Mouse (Mus musculus) myocyte (in vitro differentiated cells): ENCODE measurements at regions not wholly inside any gene's neighbourhood (a gene's known extent, or its start where the extent isn't known, plus 50 kb on each side); places are given as distances from the start of the nearest gene placed in this dataset.

Experiments used
- H3K27me3 ChIP-seq: one replicate; pipeline ENCODE4 v1.6.1; 2011; ENCODE audit not compliant: control insufficient read depth, insufficient read depth, insufficient read length
- H3K36me3 ChIP-seq: one replicate; pipeline ENCODE4 v1.6.1; 2011; ENCODE audit not compliant: control insufficient read depth, insufficient read depth
- H3K4me2 ChIP-seq: one replicate; pipeline ENCODE4 v1.6.1; 2011; ENCODE audit warnings: low read depth, control low read depth
- H3K4me3 ChIP-seq: one replicate; pipeline ENCODE4 v1.5.1; 2011; ENCODE audit warnings: mild to moderate bottlenecking, control low read depth, moderate library complexity
- H3K79me2 ChIP-seq: one replicate; pipeline ENCODE4 v1.6.1; 2011; ENCODE audit not compliant: control insufficient read depth, insufficient read depth
- H3ac ChIP-seq: one replicate; pipeline ENCODE4 v1.6.1; 2011; ENCODE audit not compliant: control insufficient read depth, insufficient read length
- CEBPB ChIP-seq: IDR thresholded peaks from 2 replicates; pipeline ENCODE4 v1.6.1; 2011; ENCODE audit warnings: mild to moderate bottlenecking, moderate library complexity; ENCODE audit not compliant: poor library complexity, insufficient read depth, severe bottlenecking
- E2F4 ChIP-seq: IDR thresholded peaks from one replicate; pipeline ENCODE4 v1.6.1; 2011; ENCODE audit warnings: mild to moderate bottlenecking, control low read depth, moderate library complexity; ENCODE audit not compliant: insufficient read depth
- MAX ChIP-seq: IDR thresholded peaks from one replicate; pipeline ENCODE4 v1.6.1; 2011; ENCODE audit warnings: low read depth, mild to moderate bottlenecking, control low read depth
- MYOD1 ChIP-seq, 3 experiments: IDR thresholded peaks; one replicate each; pipeline ENCODE4 v1.6.1; 2011; ENCODE audit warnings: control low read depth in 2 of 3, low read depth in 2 of 3, mild to moderate bottlenecking in 2 of 3, moderate library complexity in 1 of 3; ENCODE audit not compliant: insufficient read length in 2 of 3, control insufficient read depth in 1 of 3
- MYOG ChIP-seq, 3 experiments: IDR thresholded peaks; one replicate each; pipeline ENCODE4 v1.6.1; 2011; ENCODE audit warnings: control low read depth in 2 of 3, low read depth in 2 of 3, mild to moderate bottlenecking in 2 of 3; ENCODE audit not compliant: insufficient read length in 2 of 3, control insufficient read depth in 1 of 3, insufficient read depth in 1 of 3
- POLR2A ChIP-seq: IDR thresholded peaks from one replicate; pipeline ENCODE4 v1.6.1; 2011; ENCODE audit warnings: low read depth, mild to moderate bottlenecking, control low read depth, moderate library complexity; ENCODE audit not compliant: insufficient read length
- POLR2AphosphoS2 ChIP-seq: IDR thresholded peaks from one replicate; pipeline ENCODE4 v1.6.1; 2011; ENCODE audit warnings: low read depth, control low read depth; ENCODE audit not compliant: insufficient read length
- REST ChIP-seq: IDR thresholded peaks from one replicate; pipeline ENCODE4 v1.6.1; 2011; ENCODE audit warnings: mild to moderate bottlenecking, control low read depth, moderate library complexity; ENCODE audit not compliant: insufficient read depth, insufficient read length
- SRF ChIP-seq: IDR thresholded peaks from one replicate; pipeline ENCODE4 v1.6.1; 2011; ENCODE audit warnings: low read depth; ENCODE audit not compliant: control insufficient read depth, insufficient read length
- TCF12 ChIP-seq: IDR thresholded peaks from one replicate; pipeline ENCODE4 v1.6.1; 2011; ENCODE audit warnings: mild to moderate bottlenecking, control low read depth; ENCODE audit not compliant: poor library complexity, insufficient read depth, severe bottlenecking
- TCF3 ChIP-seq: IDR thresholded peaks from one replicate; pipeline ENCODE4 v1.6.1; 2011; ENCODE audit warnings: low read depth, control low read depth; ENCODE audit not compliant: insufficient read length
- USF1 ChIP-seq: IDR thresholded peaks from one replicate; pipeline ENCODE4 v1.6.1; 2011; ENCODE audit warnings: low read depth, mild to moderate bottlenecking, control low read depth, moderate library complexity

- no peak overlapping the region for H3ac ChIP-seq
- H3K4me3 ChIP-seq, result no peak overlapping the region
Observed at GRCm38 (mm10) chr1:88851931-88852330, 149.9 kb upstream of the Arl4c start.

DNA sequence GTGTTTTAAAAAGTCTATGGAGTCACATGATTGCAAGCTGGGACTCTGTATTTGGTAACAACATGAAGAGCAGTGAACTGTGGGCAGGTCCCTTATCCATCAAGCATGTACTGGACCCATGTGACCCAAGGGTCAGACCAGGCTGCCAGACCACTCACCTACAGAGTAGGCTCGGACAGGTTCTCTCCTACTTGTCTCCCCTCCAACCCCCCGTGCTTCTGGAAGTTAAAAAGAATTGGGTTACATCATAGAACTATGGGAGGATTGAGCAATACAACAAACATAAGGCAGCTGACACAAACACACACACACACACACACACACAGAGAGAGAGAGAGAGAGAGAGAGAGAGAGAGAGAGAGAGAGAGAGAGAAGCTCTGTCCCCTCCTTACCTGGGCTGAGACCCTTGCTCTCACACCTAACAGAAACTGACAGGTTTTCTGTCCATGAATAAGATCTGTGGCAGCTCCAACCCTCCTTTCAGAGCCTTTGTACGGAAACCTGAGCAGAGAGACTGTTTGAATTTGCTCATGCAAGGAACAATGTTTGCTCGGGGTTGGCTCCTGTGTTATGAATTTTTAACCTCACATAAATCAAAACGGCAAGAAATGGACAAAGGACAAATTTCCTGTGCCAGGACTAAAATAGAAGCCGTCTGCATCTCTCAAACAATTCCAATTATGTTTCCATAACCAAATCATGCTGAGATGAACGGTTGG lies 159.0 kb upstream of the Arl4c start:
- Histone ChIP-seq H3K36me3 (no peaks in the 10 kb centered on the region), H3K4me2 (no peak overlapping the region), H3ac (no peak overlapping the region), H3K79me2 (no peaks in the 10 kb centered on the region), H3K4me3 (no peak overlapping the region), H3K27me3 (no peaks in the 10 kb centered on the region)
- TF ChIP-seq MAX (no peak), TCF12 (no peak)

More at GRCm38 (mm10) chr1:88851931-88852330, 149.9 kb upstream of the Arl4c start:
- TF ChIP-seq MYOG (IDR thresholded peaks at IDR 0.05; ENCODE audit: control insufficient read depth in 1 of 3, insufficient read depth in 1 of 3, insufficient read length in 2 of 3, low read depth in 2 of 3) (no peak), POLR2A (no peak), TCF3 (no peak), E2F4 (no peak), CEBPB (no peak), MAX (no peak), TCF12 (no peak), MYOD1 (IDR thresholded peaks at IDR 0.05; ENCODE audit: control insufficient read depth in 1 of 3, insufficient read length in 2 of 3, low read depth in 2 of 3) (no peak), POLR2AphosphoS2 (no peak), REST (no peak)
- Histone ChIP-seq H3K79me2 (no peaks in the 10 kb centered on the region), H3K27me3 (no peaks in the 10 kb centered on the region), H3K36me3 (no peaks in the 10 kb centered on the region), H3K4me2 (no peak overlapping the region)

GRCm38 (mm10) chr1:88861590-88861935 lies 159.5 kb upstream of the Arl4c start:
- no peak overlapping the region for H3ac ChIP-seq
- no peaks in the 10 kb centered on the region for H3K79me2 ChIP-seq
- H3K4me2 ChIP-seq, result no peak overlapping the region
- H3K36me3 ChIP-seq, result no peaks in the 10 kb centered on the region
- TF ChIP-seq REST, result no peak
- TF ChIP-seq MYOG (IDR thresholded peaks at IDR 0.05; ENCODE audit: control insufficient read depth in 1 of 3, insufficient read depth in 1 of 3, insufficient read length in 2 of 3, low read depth in 2 of 3), result no peak
- no peak for TF ChIP-seq POLR2A
- TF ChIP-seq USF1, result no peak
- TF ChIP-seq MYOD1 (IDR thresholded peaks at IDR 0.05; ENCODE audit: control insufficient read depth in 1 of 3, insufficient read length in 2 of 3, low read depth in 2 of 3), result no peak
- no peak for TF ChIP-seq CEBPB
- no peak for TF ChIP-seq POLR2AphosphoS2
- no peak for TF ChIP-seq SRF
- no peak for TF ChIP-seq MAX
- TF ChIP-seq TCF3, result no peak
- TF ChIP-seq TCF12, result no peak
- no peak for TF ChIP-seq E2F4
- no peaks in the 10 kb centered on the region for H3K27me3 ChIP-seq
- no peak overlapping the region for H3K4me3 ChIP-seq

DNA sequence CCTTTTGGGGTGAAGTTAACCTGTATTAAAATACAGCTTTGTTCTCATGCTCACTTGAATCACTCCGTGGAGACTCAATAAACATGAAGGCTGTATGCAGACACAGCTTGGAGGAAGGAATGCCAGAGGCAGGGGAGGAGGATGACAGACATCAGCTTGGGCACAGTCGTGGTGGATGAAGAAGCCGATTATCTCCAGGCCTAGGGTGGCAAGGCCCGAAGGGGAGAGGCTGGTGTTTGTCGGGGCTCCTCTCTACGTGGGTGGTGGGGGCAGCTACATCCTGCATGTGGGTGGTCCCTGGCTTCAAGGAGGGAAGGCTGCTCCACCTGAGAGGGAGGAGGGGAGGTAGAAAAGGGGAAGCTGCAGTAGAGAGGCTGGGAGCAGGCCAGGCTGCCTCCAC lies 163.4 kb upstream of the Arl4c start:
- Histone ChIP-seq H3ac (no peak overlapping the region), H3K36me3 (no peaks in the 10 kb centered on the region), H3K4me3 (no peak overlapping the region), H3K79me2 (no peaks in the 10 kb centered on the region), H3K4me2 (no peak overlapping the region), H3K27me3 (no peaks in the 10 kb centered on the region)
- no peak for TF ChIP-seq USF1
- TF ChIP-seq TCF3, result no peak
- TF ChIP-seq REST, result no peak
- no peak for TF ChIP-seq TCF12
- no peak for TF ChIP-seq E2F4
- TF ChIP-seq MYOG (IDR thresholded peaks at IDR 0.05; ENCODE audit: control insufficient read depth in 1 of 3, insufficient read depth in 1 of 3, insufficient read length in 2 of 3, low read depth in 2 of 3), result no peak
- no peak for TF ChIP-seq MYOD1 (IDR thresholded peaks at IDR 0.05; ENCODE audit: control insufficient read depth in 1 of 3, insufficient read length in 2 of 3, low read depth in 2 of 3)
- no peak for TF ChIP-seq SRF
- TF ChIP-seq POLR2AphosphoS2, result no peak
- TF ChIP-seq MAX, result no peak
- TF ChIP-seq CEBPB, result no peak
- TF ChIP-seq POLR2A, result no peak

- no peaks in the 10 kb centered on the region for H3K27me3 ChIP-seq
- no peak for TF ChIP-seq TCF3
- TF ChIP-seq MYOD1 (IDR thresholded peaks at IDR 0.05; ENCODE audit: control insufficient read depth in 1 of 3, insufficient read length in 2 of 3, low read depth in 2 of 3), result no peak
- no peak for TF ChIP-seq POLR2AphosphoS2
- no peak for TF ChIP-seq SRF
- TF ChIP-seq E2F4, result no peak
- no peak for TF ChIP-seq POLR2A
- no peak for TF ChIP-seq REST
- no peak for TF ChIP-seq CEBPB
- no peak for TF ChIP-seq TCF12
- no peak for TF ChIP-seq MYOG (IDR thresholded peaks at IDR 0.05; ENCODE audit: control insufficient read depth in 1 of 3, insufficient read depth in 1 of 3, insufficient read length in 2 of 3, low read depth in 2 of 3)
- no peak for TF ChIP-seq MAX
- TF ChIP-seq USF1, result no peak
- no peaks in the 10 kb centered on the region for H3K36me3 ChIP-seq
- H3K79me2 ChIP-seq, result no peaks in the 10 kb centered on the region
- no peak overlapping the region for H3K4me2 ChIP-seq
- H3ac ChIP-seq, result no peak overlapping the region
- no peak overlapping the region for H3K4me3 ChIP-seq
Observed at GRCm38 (mm10) chr1:88866571-88866970, 164.6 kb upstream of the Arl4c start.
